Mouse (Mus musculus): ENCODE measurements around the gene Nbeal2. TPM values are rescaled to one million over a fixed set of nuclear protein-coding genes. Genes with fewer than 3 reads are reported as not detected.

Gene Nbeal2
- polyA plus RNA-seq, 1 experiment from 2014 or later, result 5.9 TPM

DNA sequence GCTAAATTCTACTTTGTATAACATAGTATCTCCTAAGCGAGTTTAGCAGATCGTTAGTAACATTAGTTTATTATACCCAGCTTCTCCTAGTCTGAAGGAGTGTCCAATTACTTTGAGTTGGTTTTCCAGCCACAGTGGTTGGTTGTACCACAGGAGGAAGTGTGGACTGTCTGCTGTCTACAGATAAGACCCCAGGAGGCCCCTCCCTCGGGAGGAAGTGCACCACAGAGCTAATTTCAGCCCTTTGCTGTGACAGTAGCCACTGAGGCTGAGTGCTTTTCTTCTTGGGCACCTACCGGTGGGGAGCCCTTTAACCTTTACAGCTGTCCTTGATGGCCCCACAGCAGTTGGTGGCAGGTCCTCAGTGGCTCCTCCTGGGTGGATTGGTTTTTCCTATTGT is 12.0 kb upstream of the Nbeal2 start:
- no peaks in the 10 kb centered on the region for H3K27me3 ChIP-seq (replicated peaks; ENCODE audit: control insufficient read depth, insufficient read depth, low read length)
- H3K9ac ChIP-seq (replicated peaks; ENCODE audit: low read depth, low read length), result no peak overlapping the region
- no peak overlapping the region for H3K27ac ChIP-seq (ENCODE audit: low read length)
- H3K36me3 ChIP-seq (ENCODE audit: control insufficient read depth, insufficient read depth), result no peaks in the 10 kb centered on the region
- H3K4me1 ChIP-seq (replicated peaks; ENCODE audit: control insufficient read depth, insufficient read depth, low read length), result peaks cover 5% of the 10 kb centered on the region
- H3K4me3 ChIP-seq (replicated peaks; ENCODE audit: low read length), result no peak overlapping the region
- WGBS, result 15% methylated on average over 4 of the region's 4 CpGs
- ATAC-seq, result no peak
- H3K4me2 ChIP-seq (ENCODE audit: low read length), result no peak overlapping the region
- H3K9me3 ChIP-seq (ENCODE audit: control insufficient read depth, low read length), result no peaks in the 10 kb centered on the region

DNA sequence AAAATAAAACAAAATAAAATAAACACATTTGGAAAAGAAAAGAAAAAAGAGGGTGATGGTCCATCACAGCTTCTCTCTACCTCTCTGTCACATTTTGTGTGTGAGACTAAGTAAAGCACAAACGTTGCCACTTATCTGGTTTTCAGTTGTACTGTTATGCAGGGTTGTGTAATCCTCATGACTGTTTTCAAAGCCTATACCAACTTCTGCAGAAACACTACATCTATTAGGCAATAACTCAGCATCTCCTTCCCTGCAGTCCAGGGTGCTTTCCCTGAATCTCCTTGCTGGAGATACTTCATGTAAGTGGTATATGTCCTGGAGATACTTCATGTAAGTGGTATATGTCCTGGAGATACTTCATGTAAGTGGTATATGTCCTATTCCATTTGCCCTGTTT is 8.9 kb upstream of the Nbeal2 start:
- no peak overlapping the region for H3K9ac ChIP-seq (replicated peaks; ENCODE audit: low read depth, low read length)
- H3K27me3 ChIP-seq (replicated peaks; ENCODE audit: control insufficient read depth, insufficient read depth, low read length), result no peaks in the 10 kb centered on the region
- no peaks in the 10 kb centered on the region for H3K9me3 ChIP-seq (ENCODE audit: control insufficient read depth, low read length)
- H3K4me1 ChIP-seq (replicated peaks; ENCODE audit: control insufficient read depth, insufficient read depth, low read length), result peaks cover 8% of the 10 kb centered on the region
- H3K27ac ChIP-seq (ENCODE audit: low read length), result no peak overlapping the region
- no peak overlapping the region for H3K4me3 ChIP-seq (replicated peaks; ENCODE audit: low read length)
- H3K36me3 ChIP-seq (ENCODE audit: control insufficient read depth, insufficient read depth), result no peaks in the 10 kb centered on the region
- no peak overlapping the region for H3K4me2 ChIP-seq (ENCODE audit: low read length)
- 90% methylated on average over 1 of the region's 1 CpGs for WGBS
- ATAC-seq, result no peak

DNA sequence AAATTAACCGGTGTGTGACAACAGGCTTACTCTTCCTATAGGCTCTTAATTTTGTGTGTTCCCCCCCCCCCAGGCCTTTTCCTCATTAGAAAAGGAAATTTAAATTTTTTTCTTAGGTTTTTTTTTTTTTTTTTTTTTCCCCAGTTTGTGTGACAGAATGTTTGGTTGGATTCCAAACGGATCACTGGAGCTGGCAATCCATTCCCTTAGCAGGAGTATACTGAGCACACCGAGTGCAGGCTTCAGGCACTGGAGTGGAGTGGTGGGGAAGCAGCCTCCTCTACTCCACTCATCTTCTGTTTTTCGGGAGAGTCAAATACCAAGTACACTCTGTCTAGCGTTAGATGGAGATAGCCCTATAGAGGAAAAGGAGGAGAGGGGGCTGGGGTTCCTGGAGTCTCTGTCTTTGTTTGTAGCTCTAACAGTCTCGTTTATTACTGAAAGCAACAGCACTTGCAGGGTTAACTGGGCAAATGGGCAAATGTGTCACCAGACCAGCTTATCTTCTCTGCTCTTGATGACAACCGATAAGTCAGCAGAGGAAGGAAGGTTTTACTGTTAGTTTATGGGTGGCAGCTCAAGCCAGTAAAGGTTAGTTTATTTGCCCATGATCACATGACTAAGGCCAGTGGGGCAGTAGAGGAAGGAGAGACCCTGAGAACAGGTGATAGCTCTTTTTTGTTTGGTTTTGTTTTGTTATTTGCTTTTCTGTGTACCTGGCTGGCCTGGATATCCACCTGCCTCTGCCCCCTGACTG is 7.1 kb upstream of the Nbeal2 start:
- Histone ChIP-seq H3K4me1 (replicated peaks; ENCODE audit: control insufficient read depth, insufficient read depth, low read length) (peaks cover 15% of the 10 kb centered on the region), H3K27ac (ENCODE audit: low read length) (no peak overlapping the region), H3K9ac (replicated peaks; ENCODE audit: low read depth, low read length) (no peak overlapping the region), H3K36me3 (ENCODE audit: control insufficient read depth, insufficient read depth) (no peaks in the 10 kb centered on the region), H3K4me3 (replicated peaks; ENCODE audit: low read length) (no peak overlapping the region), H3K27me3 (replicated peaks; ENCODE audit: control insufficient read depth, insufficient read depth, low read length) (no peaks in the 10 kb centered on the region), H3K4me2 (ENCODE audit: low read length) (no peak overlapping the region), H3K9me3 (ENCODE audit: control insufficient read depth, low read length) (no peaks in the 10 kb centered on the region)
- ATAC-seq, result no peak
- 75% methylated on average over 7 of the region's 7 CpGs for WGBS

DNA sequence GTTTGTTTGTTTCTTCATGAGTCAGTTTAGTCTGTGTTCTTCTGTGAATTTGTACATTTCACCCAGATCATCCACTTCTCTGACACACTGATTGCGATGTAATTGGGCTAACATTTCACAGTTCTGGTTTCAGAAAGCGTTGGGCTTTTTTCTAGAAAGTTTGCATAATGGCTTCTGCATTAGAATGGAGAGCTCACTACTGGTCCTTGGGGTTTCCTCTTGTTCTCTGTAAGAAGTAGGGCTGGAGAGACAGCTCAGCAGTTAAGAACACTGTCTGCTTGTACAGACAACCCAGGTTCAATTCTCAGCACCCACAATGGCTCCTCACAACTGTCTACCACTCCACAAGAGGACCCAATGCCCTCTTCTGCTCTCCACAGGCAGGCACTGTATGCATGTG is 6.2 kb upstream of the Nbeal2 start:
- Histone ChIP-seq H3K4me3 (replicated peaks; ENCODE audit: low read length) (no peak overlapping the region), H3K9ac (replicated peaks; ENCODE audit: low read depth, low read length) (no peak overlapping the region), H3K27ac (ENCODE audit: low read length) (no peak overlapping the region), H3K4me2 (ENCODE audit: low read length) (no peak overlapping the region), H3K4me1 (replicated peaks; ENCODE audit: control insufficient read depth, insufficient read depth, low read length) (peaks cover 17% of the 10 kb centered on the region), H3K27me3 (replicated peaks; ENCODE audit: control insufficient read depth, insufficient read depth, low read length) (no peaks in the 10 kb centered on the region), H3K9me3 (ENCODE audit: control insufficient read depth, low read length) (no peaks in the 10 kb centered on the region), H3K36me3 (ENCODE audit: control insufficient read depth, insufficient read depth) (no peaks in the 10 kb centered on the region)
- WGBS, result 86% methylated on average over 2 of the region's 2 CpGs
- no peak for ATAC-seq

DNA sequence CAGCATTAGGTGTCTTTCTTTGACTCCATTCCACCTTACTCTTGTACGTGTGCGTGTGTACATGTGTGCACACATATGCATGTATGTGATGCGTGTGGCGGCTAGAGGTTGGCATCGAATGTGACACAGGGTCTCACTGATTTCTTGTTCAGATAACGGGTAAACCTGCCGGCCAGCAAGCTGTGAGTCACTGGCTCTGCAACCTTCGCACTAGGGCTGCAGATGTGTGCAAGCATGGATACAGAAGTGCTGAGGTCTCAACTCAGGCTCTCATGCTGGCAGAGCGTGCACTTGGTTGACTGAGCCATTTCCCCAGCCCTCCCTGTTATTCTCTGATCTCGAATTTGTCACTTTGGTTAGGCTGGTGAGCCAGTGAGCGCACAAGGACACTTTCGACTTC is 5.6 kb upstream of the Nbeal2 start:
- H3K4me2 ChIP-seq (ENCODE audit: low read length), result no peak overlapping the region
- no peaks in the 10 kb centered on the region for H3K36me3 ChIP-seq (ENCODE audit: control insufficient read depth, insufficient read depth)
- H3K4me1 ChIP-seq (replicated peaks; ENCODE audit: control insufficient read depth, insufficient read depth, low read length), result peaks cover 20% of the 10 kb centered on the region
- H3K27me3 ChIP-seq (replicated peaks; ENCODE audit: control insufficient read depth, insufficient read depth, low read length), result no peaks in the 10 kb centered on the region
- ATAC-seq, result no peak
- H3K9me3 ChIP-seq (ENCODE audit: control insufficient read depth, low read length), result no peaks in the 10 kb centered on the region
- H3K9ac ChIP-seq (replicated peaks; ENCODE audit: low read depth, low read length), result no peak overlapping the region
- WGBS, result 95% methylated on average over 12 of the region's 12 CpGs
- no peak overlapping the region for H3K27ac ChIP-seq (ENCODE audit: low read length)
- no peak overlapping the region for H3K4me3 ChIP-seq (replicated peaks; ENCODE audit: low read length)

DNA sequence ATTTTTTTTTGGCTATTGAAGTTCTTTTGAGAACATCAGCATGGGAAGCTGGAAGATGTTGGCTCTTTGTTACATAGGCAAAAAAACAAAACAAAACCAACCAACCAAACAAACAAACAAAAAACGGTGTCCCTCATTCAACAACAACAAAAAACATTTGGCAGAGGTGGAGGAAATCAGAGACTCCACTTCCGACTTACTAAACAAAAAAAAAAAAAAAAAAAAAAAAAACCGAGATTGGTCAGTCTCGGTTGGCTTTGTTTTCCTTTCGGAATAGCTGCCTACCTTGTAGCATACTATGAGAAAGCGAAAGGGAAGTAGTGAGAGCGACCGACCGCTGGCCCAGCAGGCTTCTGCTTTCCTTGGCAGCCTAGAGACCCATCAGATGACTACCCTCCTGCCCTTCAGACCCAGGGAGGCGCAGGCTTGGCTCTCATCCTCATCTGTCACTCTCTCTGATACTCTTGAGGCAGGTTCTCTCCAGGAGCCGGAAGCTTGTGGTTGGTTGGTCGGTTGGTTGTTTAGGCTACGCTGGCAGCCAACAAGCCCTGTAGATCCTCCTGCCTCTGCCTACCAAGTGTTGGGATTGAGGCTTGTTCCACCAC is 3.6 kb upstream of the Nbeal2 start:
- 81% methylated on average over 13 of the region's 13 CpGs for WGBS
- ATAC-seq, result no peak

DNA sequence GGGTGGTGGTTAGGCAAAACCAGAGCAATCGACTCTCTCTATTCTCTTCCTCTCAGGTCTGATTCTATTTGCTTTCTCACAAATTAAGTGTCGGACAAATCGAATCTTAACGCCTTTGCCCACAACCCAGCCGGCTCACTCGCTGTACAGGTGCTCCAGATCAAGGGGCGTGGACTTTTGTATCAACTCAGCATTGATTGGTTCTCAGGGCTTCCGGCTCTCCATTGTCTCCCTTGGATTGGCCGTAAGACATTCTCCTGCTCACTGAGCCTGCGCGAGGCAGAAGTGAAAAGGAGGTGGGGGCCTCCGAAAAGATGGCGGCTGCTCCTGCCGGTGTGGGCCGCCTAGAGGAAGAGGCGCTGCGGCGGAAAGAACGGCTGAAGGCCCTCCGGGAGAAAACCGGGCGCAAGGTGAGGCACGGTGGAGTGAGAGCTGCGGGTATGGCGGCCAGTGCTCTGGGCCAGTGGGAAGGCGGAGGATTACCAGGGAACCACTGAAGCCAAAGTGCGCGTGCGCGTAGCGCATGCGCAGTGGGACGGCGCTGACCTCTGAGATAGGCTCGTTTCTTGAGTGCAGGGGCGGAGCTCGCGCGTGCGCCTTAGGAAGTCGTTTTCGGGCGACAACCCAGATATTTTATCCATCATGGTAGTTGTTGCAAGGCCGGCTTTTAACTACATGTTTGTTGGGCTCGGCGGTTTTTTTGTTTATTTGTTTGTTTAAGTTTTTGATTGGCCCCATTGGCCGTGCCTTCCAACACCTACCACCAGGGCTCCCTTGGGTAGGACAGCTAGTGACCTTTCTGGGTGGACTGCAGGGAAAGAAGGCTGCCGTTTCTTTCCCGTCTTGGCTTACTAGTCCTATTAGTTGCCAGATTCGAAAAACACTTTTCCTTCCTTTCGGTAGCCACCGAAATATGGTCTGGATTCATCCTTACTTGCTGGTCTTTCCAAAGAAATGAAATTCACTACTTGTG is 2.6 kb upstream of the Nbeal2 start, which contains the start of gene Ccdc12:
Gene Ccdc12, plus strand, starts transcription at position 255 of the 973 bp plus-strand sequence.
- no peaks in the 10 kb centered on the region for H3K9me3 ChIP-seq (ENCODE audit: control insufficient read depth, low read length)
- peaks cover 43% of the 10 kb centered on the region for H3K4me1 ChIP-seq (replicated peaks; ENCODE audit: control insufficient read depth, insufficient read depth, low read length)
- H3K36me3 ChIP-seq (ENCODE audit: control insufficient read depth, insufficient read depth), result no peaks in the 10 kb centered on the region
- H3K27me3 ChIP-seq (replicated peaks; ENCODE audit: control insufficient read depth, insufficient read depth, low read length), result no peaks in the 10 kb centered on the region; the same call in 1 of the 2 replicates
- ATAC-seq, result peak; percentile 98
- H3K4me2 ChIP-seq (ENCODE audit: low read length), result peak within 1 kb of the TSS; percentile 81
- H3K4me3 ChIP-seq (replicated peaks; ENCODE audit: low read length), result peak within 1 kb of the TSS; percentile 73
- peak within 1 kb of the TSS; percentile 96 for H3K27ac ChIP-seq (ENCODE audit: low read length)
- H3K9ac ChIP-seq (replicated peaks; ENCODE audit: low read depth, low read length), result peak within 1 kb of the TSS; percentile 89
- under 1% methylated on average over 52 of the region's 52 CpGs for WGBS

More for the DNA sequence above, 3.6 kb upstream of the Nbeal2 start:
- Histone ChIP-seq H3K4me1 (replicated peaks; ENCODE audit: control insufficient read depth, insufficient read depth, low read length) (peaks cover 37% of the 10 kb centered on the region), H3K4me2 (ENCODE audit: low read length) (peak overlapping the region; percentile 79), H3K4me3 (replicated peaks; ENCODE audit: low read length) (peak overlapping the region; percentile 73), H3K36me3 (ENCODE audit: control insufficient read depth, insufficient read depth) (no peaks in the 10 kb centered on the region), H3K27me3 (replicated peaks; ENCODE audit: control insufficient read depth, insufficient read depth, low read length) (no peaks in the 10 kb centered on the region; the same call in 1 of the 2 replicates), H3K9me3 (ENCODE audit: control insufficient read depth, low read length) (no peaks in the 10 kb centered on the region), H3K9ac (replicated peaks; ENCODE audit: low read depth, low read length) (no peak overlapping the region; the same call in 1 of the 2 replicates), H3K27ac (ENCODE audit: low read length) (no peak overlapping the region)

DNA sequence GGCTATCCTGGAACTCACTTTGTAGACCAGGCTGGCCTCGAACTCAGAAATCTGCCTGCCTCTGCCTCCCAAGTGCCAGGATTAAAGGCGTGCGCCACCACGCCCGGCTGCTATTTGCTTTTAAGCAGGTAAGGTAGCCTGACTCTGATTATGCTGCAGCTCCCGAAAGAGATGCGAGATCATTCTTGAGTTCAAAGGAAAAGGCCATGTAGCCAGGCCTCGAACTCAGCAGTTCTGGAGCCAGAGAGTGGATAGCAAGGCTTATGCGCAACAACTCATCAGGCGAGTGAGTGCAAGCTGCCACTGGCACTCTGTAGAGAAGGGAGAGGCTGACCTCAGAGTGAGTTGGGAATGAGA is 1.7 kb upstream of the Nbeal2 start:
- Histone ChIP-seq H3K27ac (ENCODE audit: low read length) (peak overlapping the region; percentile 96), H3K27me3 (replicated peaks; ENCODE audit: control insufficient read depth, insufficient read depth, low read length) (no peaks in the 10 kb centered on the region; the same call in 1 of the 2 replicates), H3K4me3 (replicated peaks; ENCODE audit: low read length) (peak overlapping the region; percentile 73), H3K4me2 (ENCODE audit: low read length) (peak overlapping the region; percentile 81), H3K36me3 (ENCODE audit: control insufficient read depth, insufficient read depth) (no peaks in the 10 kb centered on the region), H3K9me3 (ENCODE audit: control insufficient read depth, low read length) (no peaks in the 10 kb centered on the region), H3K4me1 (replicated peaks; ENCODE audit: control insufficient read depth, insufficient read depth, low read length) (peaks cover 46% of the 10 kb centered on the region), H3K9ac (replicated peaks; ENCODE audit: low read depth, low read length) (peak overlapping the region; percentile 63)
- 81% methylated on average over 10 of the region's 10 CpGs for WGBS
- peak; percentile 0; the same call in 1 of the 2 replicates for ATAC-seq
